Mouse (Mus musculus) ovary, adult 18-20 months (tissue): Measurements from ENCODE around the gene Fam240a.

Experiments
- DNase-seq: peaks from one replicate; pipeline ENCODE4 v3.0.0; 2022; ENCODE audit warnings: low spot score, mixed read lengths

Gene Fam240a

DNA sequence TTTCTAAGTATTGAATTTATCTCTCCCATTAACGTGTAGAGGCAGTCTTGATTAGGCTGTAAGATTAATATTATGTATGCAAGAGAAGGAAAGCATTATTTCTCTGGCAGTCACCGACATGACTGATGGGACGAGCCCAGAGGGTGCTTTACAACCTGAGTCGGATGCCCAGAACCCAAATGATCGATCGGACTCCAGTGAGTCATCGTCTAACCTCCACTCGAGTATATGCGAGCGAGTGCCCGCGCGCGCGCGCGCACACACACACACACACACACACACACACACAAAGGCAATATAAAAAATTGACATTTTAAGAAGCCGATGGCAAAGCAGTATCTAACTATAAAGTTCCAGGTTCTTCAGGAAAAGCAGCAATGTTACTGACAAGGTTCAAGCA, 28.7 kb upstream of the Fam240a start:
- no peak for DNase-seq

- DNase-seq = no peak
Observed at GRCm38 (mm10) chr9:110944265-110944664, 27.6 kb upstream of the Fam240a start.

- DNase-seq = no peak
Observed at GRCm38 (mm10) chr9:110937506-110938490, 21.1 kb upstream of the Fam240a start.

DNA sequence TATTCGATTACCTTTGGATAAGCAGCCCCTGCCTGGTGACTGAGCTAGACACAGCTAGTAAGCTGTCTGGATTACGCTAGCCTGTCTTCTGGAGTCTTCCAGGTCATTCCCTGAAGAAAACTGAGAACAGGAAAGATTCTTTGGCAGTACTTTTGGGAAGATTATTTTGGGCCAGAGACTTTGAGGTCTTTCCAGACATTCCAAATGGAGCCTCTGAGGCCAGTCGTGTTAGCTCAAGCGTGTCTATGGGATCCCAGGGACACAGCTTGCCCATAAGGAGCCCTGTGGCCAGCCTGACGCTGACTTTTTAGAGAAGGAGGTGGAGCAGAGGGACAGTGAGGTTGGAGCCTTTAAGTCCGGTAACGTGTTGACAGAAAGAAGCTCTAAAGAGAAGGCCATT, 19.3 kb upstream of the Fam240a start:
- DNase-seq = no peak

GRCm38 (mm10) chr9:110933850-110934437, 17.3 kb upstream of the Fam240a start:
- DNase-seq = no peak

DNA sequence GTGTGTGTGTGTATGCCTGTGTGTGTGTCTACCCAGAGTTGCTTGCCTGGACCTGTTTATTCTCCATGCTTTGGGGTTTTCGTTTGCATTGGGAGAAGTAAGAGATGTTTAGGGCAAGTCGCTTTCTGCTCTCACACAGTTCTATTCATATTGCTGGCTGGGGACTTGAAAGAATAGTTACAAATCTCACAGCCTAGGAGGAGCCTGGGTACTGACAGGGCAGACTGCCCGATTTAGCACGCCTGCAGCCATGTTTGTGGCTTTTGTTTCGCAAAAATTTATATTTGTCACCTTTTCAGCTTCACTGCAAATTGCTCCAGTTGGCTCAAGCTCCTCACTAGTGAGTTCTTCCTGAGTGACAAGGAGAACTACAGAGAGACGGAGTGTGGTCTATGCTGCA, 14.9 kb upstream of the Fam240a start:
- no peak for DNase-seq

- peak; percentile 46 for DNase-seq
Observed at GRCm38 (mm10) chr9:110922759-110923158, 6.1 kb upstream of the Fam240a start.

DNA sequence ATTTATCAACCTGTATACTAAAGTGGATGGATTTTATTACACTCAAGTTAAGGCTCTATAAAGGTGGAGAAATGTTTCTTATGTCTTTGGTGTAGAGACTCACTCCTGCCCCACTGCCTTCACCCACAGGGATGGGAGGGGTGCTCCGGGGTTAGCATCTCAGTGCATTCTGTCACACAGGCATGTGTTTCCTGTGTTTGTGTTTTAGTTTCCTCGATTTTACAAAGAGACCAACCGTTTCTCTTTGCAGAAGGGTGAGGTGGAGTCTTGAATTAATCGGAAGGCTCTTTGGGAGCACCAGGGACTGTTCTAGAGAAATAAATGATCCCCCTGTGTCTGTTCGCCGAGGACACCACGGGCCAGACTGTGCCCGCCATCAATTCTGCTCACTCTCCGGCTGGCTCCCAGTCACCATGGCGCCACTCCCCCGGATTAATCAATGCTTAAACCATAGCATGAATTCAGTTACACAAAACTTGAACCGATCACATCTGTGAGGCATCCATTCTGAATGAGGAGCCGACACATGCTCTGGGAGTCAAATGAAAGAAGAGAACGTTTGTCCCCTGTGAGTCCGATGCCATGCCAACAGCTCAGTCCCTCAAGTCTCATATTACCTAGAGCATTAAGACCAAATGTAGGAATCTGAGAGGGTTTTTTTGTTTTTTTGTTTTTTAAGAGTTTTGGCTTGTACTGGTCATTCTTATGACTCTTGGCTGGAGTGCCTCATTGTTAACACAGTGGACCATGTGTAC, 4.2 kb upstream of the Fam240a start:
- DNase-seq = no peak

GRCm38 (mm10) chr9:110915466-110915865, 1.2 kb downstream of the Fam240a start:
- no peak for DNase-seq

DNA sequence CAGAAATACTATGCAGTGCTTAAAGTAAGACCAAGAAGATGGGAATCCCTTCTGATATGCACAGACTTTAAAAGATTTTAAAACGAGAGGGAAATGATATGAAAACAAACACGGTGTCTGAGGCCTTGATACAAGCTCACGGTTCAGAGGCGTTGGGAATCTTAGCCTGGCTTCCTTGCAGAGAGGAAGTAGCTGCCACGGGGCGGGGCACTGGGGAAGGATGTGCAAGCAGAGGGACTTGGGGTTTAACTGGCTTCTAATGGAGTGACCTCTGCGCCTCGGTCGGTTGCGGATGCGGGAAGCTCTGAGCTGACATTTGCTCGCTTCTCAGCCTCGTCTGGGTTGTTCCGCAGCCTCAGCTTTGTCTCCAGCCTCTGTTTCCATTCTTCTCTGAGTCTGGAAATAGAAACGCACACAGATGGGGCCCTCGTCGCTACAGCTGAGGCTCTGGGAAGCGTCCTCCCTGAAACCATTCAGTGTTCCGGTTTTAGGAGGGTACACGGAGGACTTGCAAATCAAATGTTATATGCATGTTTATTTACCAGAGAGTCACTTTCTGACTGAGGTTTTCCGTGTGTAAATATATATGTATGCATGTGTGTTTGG, 1.9 kb downstream of the Fam240a start:
- DNase-seq = no peak

- no peak for DNase-seq
Observed at GRCm38 (mm10) chr9:110909371-110909967, 7.2 kb downstream of the Fam240a start.

DNA sequence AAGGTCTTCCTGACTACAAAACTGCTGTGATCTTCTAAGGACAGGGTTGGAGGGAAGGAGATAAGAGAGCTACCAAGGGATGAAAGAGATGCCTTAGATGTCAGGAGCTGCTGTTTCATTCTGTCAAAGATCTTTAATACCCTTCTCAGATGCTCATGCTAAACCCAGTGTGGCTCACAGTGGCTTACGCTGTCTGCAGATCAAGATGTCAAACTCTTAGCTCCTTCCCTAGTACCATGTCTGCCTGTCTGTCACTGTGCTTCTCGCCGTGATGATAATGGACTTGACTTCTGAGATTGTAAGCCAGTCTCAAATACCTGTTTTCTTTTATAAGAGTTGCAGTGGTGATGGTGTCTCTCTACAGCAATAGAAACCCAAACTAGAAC, 8.0 kb downstream of the Fam240a start:
- no peak for DNase-seq

GRCm38 (mm10) chr9:110907838-110908630, 8.6 kb downstream of the Fam240a start:
- DNase-seq = no peak

DNA sequence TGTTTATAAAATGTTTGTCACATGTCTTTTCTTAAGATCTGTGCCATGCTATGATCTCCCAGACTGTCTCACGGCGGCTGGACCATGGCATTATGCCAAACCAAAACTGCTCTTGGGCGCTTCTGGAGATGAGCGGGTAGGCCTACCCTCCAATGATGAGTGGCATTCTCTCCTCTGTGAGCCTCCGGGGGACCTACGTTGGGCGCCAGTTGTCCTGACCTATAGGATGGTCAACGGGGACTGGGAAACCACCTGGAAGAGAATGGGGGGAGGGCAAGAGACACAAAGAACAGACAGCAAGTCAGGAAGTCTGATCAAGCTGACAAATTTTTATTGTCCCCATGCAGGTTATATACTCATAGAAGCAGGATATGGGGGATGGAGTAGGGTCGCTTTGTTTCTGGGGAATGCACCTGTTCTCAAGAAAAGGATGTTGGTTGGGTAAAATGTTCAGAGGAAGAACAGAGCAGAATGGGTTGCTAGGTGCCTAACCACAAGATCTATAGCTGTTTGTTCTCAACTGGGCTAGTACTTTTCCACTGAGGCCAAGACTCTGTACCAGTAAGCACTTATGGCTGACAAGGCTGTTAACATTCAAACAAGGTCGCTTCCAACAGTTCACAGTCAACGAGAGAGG, 9.3 kb downstream of the Fam240a start:
- no peak for DNase-seq

- no peak for DNase-seq
Observed at GRCm38 (mm10) chr9:110902271-110902670, 14.4 kb downstream of the Fam240a start.

GRCm38 (mm10) chr9:110901204-110901603, 15.5 kb downstream of the Fam240a start:
- DNase-seq = no peak

DNA sequence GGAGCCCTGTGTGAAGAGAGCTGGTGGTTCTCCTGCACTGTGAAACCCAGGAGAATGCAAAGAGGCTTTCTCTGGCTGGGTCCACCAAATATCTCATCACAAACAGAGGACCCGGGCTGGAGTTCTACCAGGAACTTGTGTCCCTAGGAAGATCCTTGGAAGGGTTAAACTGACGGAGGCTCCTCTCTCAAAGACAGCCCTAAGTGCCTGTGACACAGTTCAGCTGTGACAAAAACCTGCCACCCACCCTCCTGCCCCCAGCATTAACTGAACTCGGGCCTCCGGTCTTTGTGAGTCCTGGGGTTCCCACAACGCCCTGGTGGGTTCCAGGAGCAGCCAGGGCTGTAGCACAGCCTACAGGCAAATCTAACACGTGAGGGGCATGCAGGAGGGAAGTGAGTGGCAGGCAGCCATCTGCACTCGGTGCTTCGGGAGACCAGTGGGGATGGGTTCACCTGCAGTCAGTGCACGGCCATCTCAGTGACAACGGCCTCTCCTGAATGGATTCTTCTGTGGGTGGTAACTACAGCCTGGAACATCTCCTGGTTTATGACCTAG, 17.1 kb downstream of the Fam240a start:
- DNase-seq = no peak

DNA sequence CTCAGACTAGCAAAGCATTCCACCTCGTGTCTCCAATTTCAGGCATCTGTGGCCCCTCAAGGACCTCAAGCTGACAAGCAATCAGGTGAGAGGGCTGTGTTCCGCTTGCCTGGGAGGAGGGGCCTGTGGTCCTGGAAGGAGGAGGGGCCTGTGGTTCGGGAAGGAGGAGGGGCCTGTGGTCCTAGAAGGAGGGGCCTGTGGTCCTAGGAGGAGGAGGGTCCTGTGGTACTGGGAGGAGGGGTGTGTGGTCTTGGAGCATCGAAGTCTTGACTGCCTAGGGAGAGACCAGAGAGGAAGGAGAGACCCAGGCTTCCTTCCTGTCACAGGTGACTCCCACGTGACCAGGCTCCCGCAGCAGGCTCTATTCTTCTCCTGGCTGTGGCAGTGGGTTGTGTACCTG, 20.1 kb downstream of the Fam240a start:
- DNase-seq = no peak

- no peak for DNase-seq
Observed at GRCm38 (mm10) chr9:110895994-110896393, 20.7 kb downstream of the Fam240a start.

DNA sequence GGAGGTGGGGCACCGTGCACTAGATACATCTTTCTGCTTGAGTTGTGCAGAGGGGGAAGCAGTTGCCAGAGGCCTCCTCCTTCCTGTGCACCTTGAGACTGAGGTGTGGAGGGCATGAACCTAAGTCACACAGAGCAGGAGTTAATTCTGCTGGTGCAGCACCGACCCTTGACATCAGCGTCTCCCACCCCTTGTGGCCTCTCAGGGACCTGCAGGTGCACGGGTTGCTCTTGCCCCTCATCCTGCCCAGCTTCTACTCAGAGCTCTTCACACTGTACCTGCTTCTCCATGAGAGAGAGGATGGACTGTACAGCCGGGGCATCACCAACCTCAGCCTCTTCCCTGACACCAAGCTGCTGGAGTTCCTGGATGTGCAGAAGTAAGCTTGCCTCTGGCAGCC, 21.2 kb downstream of the Fam240a start:
- no peak for DNase-seq
